Mouse (Mus musculus) testis, postnatal 10 days (tissue): ENCODE data around the gene B4galt1.

Source experiments
- DNase-seq: peaks from one replicate; pipeline ENCODE4 v3.0.0; 2021; ENCODE audit warnings: low spot score

Gene B4galt1

GRCm38 (mm10) chr4:40776416-40776815, 77.4 kb downstream of the B4galt1 start:
- DNase-seq = no peak

- DNase-seq = peak; percentile 89
Measured at GRCm38 (mm10) chr4:40774279-40775259, 79.2 kb downstream of the B4galt1 start.

GRCm38 (mm10) chr4:40759876-40760275, 93.9 kb downstream of the B4galt1 start:
- DNase-seq = no peak

- DNase-seq = peak; percentile 99
Measured at GRCm38 (mm10) chr4:40757780-40758420, 95.9 kb downstream of the B4galt1 start, which contains the start of gene Smu1. TSS of gene Smu1 (minus strand) at chr4:40757923.

- peak; percentile 39 for DNase-seq
Measured at GRCm38 (mm10) chr4:40757157-40757779, 96.5 kb downstream of the B4galt1 start.
